Mouse (Mus musculus) CH12.LX (cell line): Measurements from ENCODE around the gene Ripk1. TPM values are rescaled to one million over a fixed set of nuclear protein-coding genes. Genes with fewer than 3 reads are reported as not detected.

Experiments
- DNase-seq: peaks from one replicate; pipeline ENCODE4 v3.0.0-alpha.2; 2013; ENCODE audit errors: extremely low read depth
- H3K27ac ChIP-seq: 2 replicates; pipeline ENCODE4 v1.5.1; 2012; ENCODE audit warnings: low read depth, mild to moderate bottlenecking, control low read depth, moderate library complexity; ENCODE audit not compliant: insufficient read depth
- H3K27me3 ChIP-seq: replicated peaks from 2 replicates; pipeline ENCODE3; 2012; ENCODE audit warnings: inconsistent platforms
- H3K36me3 ChIP-seq, 2 experiments: replicated peaks in 1 of 2; 2 replicates each; pipeline versions ENCODE3 to v1.6.1; 2012; ENCODE audit warnings: inconsistent platforms in 1 of 2, low read length in 1 of 2, mild to moderate bottlenecking in 1 of 2, mixed read lengths in 1 of 2, moderate library complexity in 1 of 2; ENCODE audit not compliant: control insufficient read depth in 1 of 2, insufficient read depth in 1 of 2
- H3K4me1 ChIP-seq, 2 experiments: 2 replicates each; pipeline ENCODE4 v1.6.1; 2012; ENCODE audit warnings: inconsistent platforms in 1 of 2, moderate library complexity in 1 of 2; ENCODE audit not compliant: insufficient read depth in 2 of 2, control insufficient read depth in 1 of 2
- H3K4me2 ChIP-seq: 2 replicates; pipeline ENCODE4 v1.6.1; 2012; ENCODE audit warnings: low read depth, mild to moderate bottlenecking, control low read depth; ENCODE audit not compliant: poor library complexity, insufficient read depth, severe bottlenecking
- H3K4me3 ChIP-seq, 3 experiments: fragments of 150-350 bp in 1 of 3; sonication (generic) in 1 of 3; replicated peaks in 1 of 3; 2 replicates each; pipeline versions ENCODE3 to v1.5.1; 2011 to 2012; ENCODE audit warnings: low read depth in 2 of 3, low read length in 2 of 3, mild to moderate bottlenecking in 2 of 3, moderate library complexity in 2 of 3, control low read depth in 1 of 3, improper control_type of control experiment in 1 of 3, inconsistent platforms in 1 of 3, mixed read lengths in 1 of 3; ENCODE audit not compliant: poor library complexity in 1 of 3
- H3K79me2 ChIP-seq: replicated peaks from 2 replicates; pipeline ENCODE4 v1.6.1; 2012; ENCODE audit warnings: mild to moderate bottlenecking, moderate library complexity; ENCODE audit not compliant: control insufficient read depth, poor library complexity, insufficient read depth, severe bottlenecking; ENCODE audit errors: extremely low read depth
- H3K9ac ChIP-seq: 2 replicates; pipeline ENCODE4 v1.6.1; 2012; ENCODE audit warnings: low read depth, mild to moderate bottlenecking, control low read depth, moderate library complexity; ENCODE audit not compliant: insufficient read depth
- H3K9me3 ChIP-seq: replicated peaks from 2 replicates; pipeline ENCODE3; 2012; ENCODE audit warnings: low read length, inconsistent platforms, mixed read lengths
- BHLHE40 ChIP-seq: IDR thresholded peaks from 2 replicates; pipeline ENCODE4 v1.6.1; 2011; ENCODE audit warnings: mild to moderate bottlenecking, low read depth, low read length, improper control_type of control experiment
- CHD2 ChIP-seq: IDR thresholded peaks from 2 replicates; pipeline ENCODE4 v1.6.1; 2011; ENCODE audit warnings: low read length, improper control_type of control experiment
- CTCF ChIP-seq, 2 experiments: IDR thresholded peaks in 1 of 2; conservative IDR thresholded peaks in 1 of 2; 2 replicates each; pipeline ENCODE4 v1.5.1; 2011 to 2012; ENCODE audit warnings: low read depth in 2 of 2, low read length in 2 of 2, improper control_type of control experiment in 1 of 2, inconsistent platforms in 1 of 2, mild to moderate bottlenecking in 1 of 2, moderate library complexity in 1 of 2
- E2F4 ChIP-seq: IDR thresholded peaks from 2 replicates; pipeline ENCODE4 v1.6.1; 2011; ENCODE audit warnings: low read depth, low read length, improper control_type of control experiment; ENCODE audit not compliant: insufficient replicate concordance
- ELF1 ChIP-seq: IDR thresholded peaks from 2 replicates; pipeline ENCODE4 v1.6.1; 2014; ENCODE audit warnings: low read depth, mild to moderate bottlenecking, inconsistent platforms, low read length, improper control_type of control experiment
- EP300 ChIP-seq: IDR thresholded peaks from 2 replicates; pipeline ENCODE4 v1.6.1; 2011; ENCODE audit warnings: low read length, improper control_type of control experiment
- HCFC1 ChIP-seq: IDR thresholded peaks from 2 replicates; pipeline ENCODE4 v1.6.1; 2012; ENCODE audit warnings: low read depth, mild to moderate bottlenecking, inconsistent platforms, low read length, improper control_type of control experiment
- JUN ChIP-seq: IDR thresholded peaks from 2 replicates; pipeline ENCODE4 v1.6.1; 2011; ENCODE audit warnings: low read depth, mild to moderate bottlenecking, low read length, improper control_type of control experiment, moderate library complexity; ENCODE audit not compliant: insufficient read depth
- JUND ChIP-seq: conservative IDR thresholded peaks from 2 replicates; pipeline ENCODE4 v1.6.1; 2011; ENCODE audit warnings: low read depth, low read length, improper control_type of control experiment
- KAT2A ChIP-seq: IDR thresholded peaks from 2 replicates; pipeline ENCODE4 v1.6.1; 2012; ENCODE audit warnings: low read length, improper control_type of control experiment, inconsistent platforms; ENCODE audit not compliant: insufficient replicate concordance
- MAFK ChIP-seq: IDR thresholded peaks from 2 replicates; pipeline ENCODE4 v1.6.1; 2011; ENCODE audit warnings: low read length, improper control_type of control experiment; ENCODE audit not compliant: insufficient replicate concordance
- MAZ ChIP-seq: IDR thresholded peaks from 2 replicates; pipeline ENCODE4 v1.6.1; 2012; ENCODE audit warnings: low read depth, mild to moderate bottlenecking, inconsistent platforms, low read length, improper control_type of control experiment, moderate library complexity
- MEF2A ChIP-seq: IDR thresholded peaks from 2 replicates; pipeline ENCODE4 v1.6.1; 2014; ENCODE audit warnings: low read depth, mild to moderate bottlenecking, inconsistent platforms, low read length, improper control_type of control experiment, borderline replicate concordance
- MXI1 ChIP-seq: IDR thresholded peaks from 2 replicates; pipeline ENCODE4 v1.6.1; 2011; ENCODE audit warnings: mild to moderate bottlenecking, low read depth, low read length, improper control_type of control experiment
- NELFE ChIP-seq: IDR thresholded peaks from 2 replicates; pipeline ENCODE4 v1.6.1; 2011; ENCODE audit warnings: low read depth, low read length, improper control_type of control experiment
- NRF1 ChIP-seq: IDR thresholded peaks from 2 replicates; pipeline ENCODE4 v1.6.1; 2014; ENCODE audit warnings: low read depth, mild to moderate bottlenecking, inconsistent platforms, low read length, improper control_type of control experiment, moderate library complexity
- PAX5 ChIP-seq: IDR thresholded peaks from 2 replicates; pipeline ENCODE4 v1.6.1; 2012; ENCODE audit warnings: low read length, inconsistent platforms, mixed read lengths
- POLR2A ChIP-seq: IDR thresholded peaks from 2 replicates; pipeline ENCODE4 v1.6.1; 2011; ENCODE audit warnings: low read depth, mild to moderate bottlenecking, improper control_type of control experiment, low read length
- POLR2AphosphoS2 ChIP-seq: IDR thresholded peaks from 2 replicates; pipeline ENCODE4 v1.6.1; 2011; ENCODE audit warnings: low read depth, low read length, improper control_type of control experiment
- RAD21 ChIP-seq: IDR thresholded peaks from 2 replicates; pipeline ENCODE4 v1.6.1; 2011; ENCODE audit warnings: low read depth, mild to moderate bottlenecking, low read length, improper control_type of control experiment, moderate library complexity
- SIN3A ChIP-seq: IDR thresholded peaks from 2 replicates; pipeline ENCODE4 v1.6.1; 2012; ENCODE audit warnings: low read length, improper control_type of control experiment, inconsistent platforms
- SMC3 ChIP-seq: IDR thresholded peaks from 2 replicates; pipeline ENCODE4 v1.6.1; 2011; ENCODE audit warnings: low read depth, low read length, improper control_type of control experiment
- TBP ChIP-seq: conservative IDR thresholded peaks from 2 replicates; pipeline ENCODE4 v1.6.1; 2011; ENCODE audit warnings: low read depth, low read length, improper control_type of control experiment
- TCF12 ChIP-seq: IDR thresholded peaks from 2 replicates; pipeline ENCODE4 v1.6.1; 2014; ENCODE audit warnings: low read depth, mild to moderate bottlenecking, inconsistent platforms, low read length, improper control_type of control experiment
- UBTF ChIP-seq: IDR thresholded peaks from 2 replicates; pipeline ENCODE4 v1.6.1; 2012; ENCODE audit warnings: low read depth, mild to moderate bottlenecking, inconsistent platforms, low read length, improper control_type of control experiment, moderate library complexity
- USF1 ChIP-seq: IDR thresholded peaks from 2 replicates; pipeline ENCODE4 v1.6.1; 2014; ENCODE audit warnings: low read depth, mild to moderate bottlenecking, inconsistent platforms, low read length, improper control_type of control experiment
- USF2 ChIP-seq: conservative IDR thresholded peaks from 2 replicates; pipeline ENCODE4 v1.6.1; 2011; ENCODE audit warnings: low read depth, low read length, improper control_type of control experiment
- ZKSCAN1 ChIP-seq: IDR thresholded peaks from 2 replicates; pipeline ENCODE4 v1.6.1; 2012; ENCODE audit warnings: low read depth, inconsistent platforms, low read length, improper control_type of control experiment, borderline replicate concordance
- ZMIZ1 ChIP-seq: IDR thresholded peaks from 2 replicates; pipeline ENCODE4 v1.6.1; 2012; ENCODE audit warnings: low read depth, mild to moderate bottlenecking, inconsistent platforms, low read length, improper control_type of control experiment
- dilution Hi-C: fragments of 300-500 bp; cut with MboI; formaldehyde crosslinking; loops from 2 replicates; pipeline ENCODE4 v1.14.3; 2020; ENCODE audit warnings: low sequenced_read_pairs; ENCODE audit not compliant: extremely low pct_unique_long_range_greater_than_20kb, extremely low pct_ligation_motif_present
- in situ Hi-C: fragments of 300-500 bp; cut with MboI; formaldehyde crosslinking; loops from 3 replicates; pipeline ENCODE4 v1.14.3; 2019; ENCODE audit warnings: low sequenced_read_pairs, low pct_ligation_motif_present, low pct_unique_long_range_greater_than_20kb, mixed read lengths
- polyA plus RNA-seq: library from polyadenylated mRNA; unstranded; fragments of >175 nt; gene quantifications from 2 replicates; pipeline ENCODE4 v1.2.1, GENCODE M21; 2012; ENCODE audit warnings: low read depth; ENCODE audit not compliant: insufficient read length
- total RNA-seq, 2 experiments: library from RNA; depleted of rRNA; stranded (reverse); fragments of 300-350 nt in 1 of 2; fragments of >200 nt in 1 of 2; gene quantifications; 2 replicates each; pipeline ENCODE4 v1.2.3; 2012 to 2014

Ripk1 gene
- total and polyA plus RNA-seq, 3 experiments = 13.1 to 18.6 (median 16.6) TPM

DNA sequence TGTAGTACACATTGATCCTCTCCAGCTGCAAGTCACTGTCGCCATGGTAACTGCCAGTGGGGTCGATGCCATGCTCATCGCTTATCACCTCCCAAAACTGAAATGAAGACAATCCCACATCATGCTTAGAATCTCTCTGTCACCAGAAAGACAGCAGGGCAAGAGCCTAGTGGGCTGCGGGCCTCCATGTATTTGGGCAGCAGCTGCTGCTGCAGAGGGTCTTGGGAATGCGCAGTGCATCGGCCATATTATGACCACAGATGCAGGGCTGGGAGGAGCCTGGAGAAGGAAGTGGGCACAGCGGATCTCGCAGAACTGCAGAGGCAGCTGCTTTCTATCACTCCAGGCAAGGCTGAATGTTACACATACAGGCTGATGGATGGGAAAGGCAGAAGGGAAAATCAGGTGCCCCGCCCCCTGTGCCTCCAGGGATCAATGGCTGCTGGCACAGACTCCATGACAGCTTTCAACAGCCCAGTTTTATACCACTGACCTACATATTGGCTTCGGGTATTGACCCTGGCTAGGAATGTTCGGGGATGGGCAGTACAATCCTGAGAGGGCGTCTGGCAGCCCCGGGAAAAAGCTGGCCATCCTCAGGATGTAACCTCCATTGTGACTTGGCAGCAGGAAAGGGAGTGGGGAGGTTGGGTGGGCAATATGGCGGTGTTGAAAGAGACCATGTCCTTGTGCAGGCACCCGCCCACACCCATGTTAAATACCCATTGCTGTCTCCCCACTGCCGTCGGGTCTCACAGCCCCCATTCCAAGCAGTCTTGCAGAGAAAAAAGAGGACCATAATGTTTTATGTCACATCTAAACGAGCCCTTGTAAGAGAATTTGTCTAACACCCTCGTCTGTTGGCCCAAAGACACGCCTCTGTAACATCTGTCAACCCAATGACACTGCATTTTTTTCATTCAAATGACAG is 74.7 kb downstream of the Ripk1 start:
- peaks cover 8 to 20% of the 10 kb centered on the region in 2 experiments for H3K4me1 ChIP-seq
- H3K36me3 ChIP-seq = peaks cover 9 to 12% of the 10 kb centered on the region in 2 experiments
- peak overlapping the region in 2 of 3 experiments; percentile 15 to 47 for H3K4me3 ChIP-seq
- H3K27ac ChIP-seq = no peak overlapping the region
- DNase-seq = no peak
- peak overlapping the region; percentile 75 for H3K9ac ChIP-seq
- no peaks in the 10 kb centered on the region for H3K9me3 ChIP-seq
- peak overlapping the region; percentile 86 for H3K4me2 ChIP-seq
- dilution Hi-C loops (no loop called here), in situ Hi-C loops (no loop called here)
- H3K79me2 ChIP-seq = no peaks in the 10 kb centered on the region
- no peak for TF ChIP-seq JUND
- peaks cover 2% of the 10 kb centered on the region for H3K27me3 ChIP-seq

DNA sequence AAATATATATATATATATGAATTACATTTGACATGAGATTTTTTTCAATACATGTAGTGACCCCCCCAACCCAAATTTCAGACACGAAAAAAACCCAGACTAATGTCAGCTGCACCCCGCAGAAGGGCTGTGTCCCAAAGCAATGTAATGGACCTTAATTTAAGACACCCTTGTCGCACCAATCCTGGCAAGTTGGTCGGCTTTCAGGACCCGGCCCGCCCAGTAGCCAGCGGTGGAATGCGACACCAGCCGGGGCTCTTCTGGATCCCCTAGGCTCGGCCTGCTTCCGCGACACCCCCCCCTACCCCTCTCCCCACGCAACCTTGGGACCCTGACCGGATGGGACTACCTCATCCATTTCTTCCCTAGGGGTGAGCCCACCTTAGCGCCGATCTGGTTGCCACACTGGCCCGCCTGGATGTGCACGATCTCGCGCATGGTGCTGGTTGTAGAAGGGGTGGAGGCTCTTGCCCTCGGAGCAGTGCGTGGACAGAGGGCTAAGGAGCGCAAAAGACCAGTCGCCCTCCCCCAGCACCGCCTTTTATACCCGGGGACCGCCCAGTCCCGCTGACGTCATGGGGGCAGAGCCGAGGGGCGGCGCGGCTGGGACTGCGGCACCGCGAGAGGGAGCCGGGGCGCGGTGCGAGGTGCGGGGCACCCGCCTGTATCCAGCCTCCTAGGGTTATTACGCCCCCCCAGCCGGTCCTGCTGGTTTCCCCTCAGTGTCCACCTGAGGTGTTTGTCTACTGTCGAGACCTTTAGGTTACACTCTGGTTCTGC is 75.5 kb downstream of the Ripk1 start, which contains the start of gene Tubb2a:
TSS of gene Tubb2a (minus strand) at position 516 of the 780 bp plus-strand sequence.
- H3K9ac ChIP-seq = peak within 1 kb of the TSS; percentile 75
- TF ChIP-seq KAT2A = no peak
- no peak for TF ChIP-seq JUND
- peak; percentile 28 for TF ChIP-seq SMC3
- peak; percentile 19; the same call in 1 of the 2 replicates for TF ChIP-seq MAZ
- no peak for TF ChIP-seq RAD21
- TF ChIP-seq SIN3A = peak; percentile 17; the same call in 1 of the 2 replicates
- TF ChIP-seq BHLHE40 = no peak
- TF ChIP-seq HCFC1 = 0 out of 2 replicates have a peak, but pooled peaks have one; percentile 7
- TF ChIP-seq USF2 = no peak
- TF ChIP-seq ELF1 = no peak
- no peak for TF ChIP-seq UBTF
- no peak for TF ChIP-seq JUN
- TF ChIP-seq PAX5 = no peak
- peak; percentile 97 for TF ChIP-seq POLR2A
- no peak; the same call in none of the 2 replicates for TF ChIP-seq MXI1
- TF ChIP-seq MEF2A = peak; percentile 63; the same call in 1 of the 2 replicates
- 0 out of 2 replicates have a peak, but pooled peaks have one; percentile 33 for TF ChIP-seq NRF1
- TF ChIP-seq E2F4 = no peak
- TF ChIP-seq POLR2AphosphoS2 = no peak
- TF ChIP-seq ZKSCAN1 = no peak
- TF ChIP-seq CHD2 = peak; percentile 64
- peak; percentile 88 for TF ChIP-seq ZMIZ1
- peak; percentile 93 for TF ChIP-seq TBP
- no peak; a peak in 1 of 4 replicates for TF ChIP-seq CTCF (conservative IDR thresholded peaks at IDR 0.05 in 1 of 2, IDR thresholded peaks at IDR 0.05 in 1 of 2; ENCODE audit: low read depth in 2 of 2, low read length in 2 of 2)
- no peak for TF ChIP-seq EP300
- no peak for TF ChIP-seq MAFK
- peak; percentile 92 for TF ChIP-seq NELFE
- TF ChIP-seq TCF12 = peak; percentile 90
- no peak for TF ChIP-seq USF1

More for the DNA sequence above, 75.5 kb downstream of the Ripk1 start, which contains the start of gene Tubb2a:
- dilution Hi-C loops = no loop called here
- in situ Hi-C loops = no loop called here
- H3K9me3 ChIP-seq = no peaks in the 10 kb centered on the region
- DNase-seq = peak; percentile 57
- H3K36me3 ChIP-seq = peaks cover 9 to 12% of the 10 kb centered on the region in 2 experiments
- peaks cover 2% of the 10 kb centered on the region for H3K27me3 ChIP-seq
- H3K27ac ChIP-seq = no peak within 1 kb of the TSS
- no peaks in the 10 kb centered on the region for H3K79me2 ChIP-seq
- H3K4me2 ChIP-seq = peak within 1 kb of the TSS; percentile 86
- H3K4me1 ChIP-seq = peaks cover 8 to 29% of the 10 kb centered on the region in 2 experiments
- peak within 1 kb of the TSS; percentile 47 to 73 (median 60) for H3K4me3 ChIP-seq
